Mouse (Mus musculus): ENCODE results near the gene Thoc5.

The Thoc5 gene

GRCm38 (mm10) chr11:4906231-4906630, 11.1 kb downstream of the Thoc5 start:
- DNase-seq (ENCODE audit: low read depth, low spot score) = no peak

GRCm38 (mm10) chr11:4916068-4916467, 20.9 kb downstream of the Thoc5 start:
- peak; percentile 82 for DNase-seq (ENCODE audit: low read depth, low spot score)

- DNase-seq (ENCODE audit: low read depth, low spot score) = no peak
Observed at GRCm38 (mm10) chr11:4921281-4921680, 26.2 kb downstream of the Thoc5 start.

- DNase-seq (ENCODE audit: low read depth, low spot score) = no peak
Observed at GRCm38 (mm10) chr11:4921751-4922150, 26.6 kb downstream of the Thoc5 start.

- no peak for DNase-seq (ENCODE audit: low read depth, low spot score)
Observed at GRCm38 (mm10) chr11:4927224-4927623, 32.1 kb downstream of the Thoc5 start.

- peak; percentile 78 for DNase-seq (ENCODE audit: low read depth, low spot score)
Observed at GRCm38 (mm10) chr11:4931009-4931601, 36.0 kb downstream of the Thoc5 start.

- no peak for DNase-seq (ENCODE audit: low read depth, low spot score)
Observed at GRCm38 (mm10) chr11:4936243-4936642, 41.1 kb downstream of the Thoc5 start.

GRCm38 (mm10) chr11:4946530-4946929, 51.4 kb downstream of the Thoc5 start:
- no peak for DNase-seq (ENCODE audit: low read depth, low spot score)

GRCm38 (mm10) chr11:4946947-4947812, 52.1 kb downstream of the Thoc5 start:
- no peak for DNase-seq (ENCODE audit: low read depth, low spot score)

- DNase-seq (ENCODE audit: low read depth, low spot score) = no peak
Observed at GRCm38 (mm10) chr11:4947813-4948174, 52.7 kb downstream of the Thoc5 start, which contains the start of gene Nefh. Gene Nefh (minus strand): TSS chr11:4948064.

- no peak for DNase-seq (ENCODE audit: low read depth, low spot score)
Observed at GRCm38 (mm10) chr11:4948792-4949191, 53.7 kb downstream of the Thoc5 start.

- DNase-seq (ENCODE audit: low read depth, low spot score) = peak; percentile 25
Observed at GRCm38 (mm10) chr11:4949256-4950044, 54.3 kb downstream of the Thoc5 start.

- DNase-seq (ENCODE audit: low read depth, low spot score) = no peak
Observed at GRCm38 (mm10) chr11:4953401-4953800, 58.3 kb downstream of the Thoc5 start.

- no peak for DNase-seq (ENCODE audit: low read depth, low spot score)
Observed at GRCm38 (mm10) chr11:4953918-4954317, 58.8 kb downstream of the Thoc5 start.

- DNase-seq (ENCODE audit: low read depth, low spot score) = no peak
Observed at GRCm38 (mm10) chr11:4963099-4963808, 68.1 kb downstream of the Thoc5 start.

GRCm38 (mm10) chr11:4966325-4966724, 71.2 kb downstream of the Thoc5 start:
- no peak for DNase-seq (ENCODE audit: low read depth, low spot score)

- DNase-seq (ENCODE audit: low read depth, low spot score) = no peak
Observed at GRCm38 (mm10) chr11:4966888-4967287, 71.8 kb downstream of the Thoc5 start.

- DNase-seq (ENCODE audit: low read depth, low spot score) = no peak
Observed at GRCm38 (mm10) chr11:4967549-4967948, 72.4 kb downstream of the Thoc5 start.

GRCm38 (mm10) chr11:4968376-4968775, 73.3 kb downstream of the Thoc5 start:
- DNase-seq (ENCODE audit: low read depth, low spot score) = no peak

- DNase-seq (ENCODE audit: low read depth, low spot score) = peak; percentile 86
Observed at GRCm38 (mm10) chr11:4972967-4973870, 78.1 kb downstream of the Thoc5 start.

GRCm38 (mm10) chr11:4973871-4974256, 78.7 kb downstream of the Thoc5 start:
- DNase-seq (ENCODE audit: low read depth, low spot score) = no peak

Measured in 3T3-L1 (cell line).